Mouse (Mus musculus) limb, embryonic 11.5 days (tissue): ENCODE measurements at regions not wholly inside any gene's neighbourhood (a gene's known extent, or its start where the extent isn't known, plus 50 kb on each side); places are given as distances from the start of the nearest gene placed in this dataset.

Experiments
- ATAC-seq: fragments of 200-750 bp; cut with Nextera tagmentation; 2 replicates; pipeline ENCODE4 v1.8.0; 2017; ENCODE audit warnings: low read depth; ENCODE audit not compliant: insufficient number of reproducible peaks, low FRiP score, low TSS enrichment
- DNase-seq: peaks from one replicate; pipeline ENCODE4 v3.0.0-alpha.2; 2015; ENCODE audit warnings: low spot score
- H3K27ac ChIP-seq: fragments of 300-500 bp; sonication (generic); replicated peaks from 2 replicates; pipeline ENCODE4 v1.5.1; 2014; ENCODE audit warnings: low read depth, mild to moderate bottlenecking, low read length
- H3K27me3 ChIP-seq: fragments of 300-500 bp; sonication (generic); 2 replicates; pipeline ENCODE4 v1.6.1; 2014; ENCODE audit warnings: mild to moderate bottlenecking, low read length, mixed read lengths; ENCODE audit not compliant: control insufficient read depth, insufficient read depth
- H3K36me3 ChIP-seq: fragments of 300-500 bp; sonication (generic); 2 replicates; pipeline ENCODE4 v1.6.1; 2014; ENCODE audit warnings: mild to moderate bottlenecking, low read length, moderate library complexity, mixed read lengths; ENCODE audit not compliant: control insufficient read depth, insufficient read depth
- H3K4me1 ChIP-seq: fragments of 300-500 bp; sonication (generic); 2 replicates; pipeline ENCODE4 v1.6.1; 2014; ENCODE audit warnings: low read length, mixed read lengths; ENCODE audit not compliant: control insufficient read depth, insufficient read depth
- H3K4me2 ChIP-seq: fragments of 300-500 bp; sonication (generic); 2 replicates; pipeline ENCODE4 v1.6.1; 2014; ENCODE audit warnings: low read depth, mild to moderate bottlenecking, moderate library complexity; ENCODE audit not compliant: severe bottlenecking
- H3K4me3 ChIP-seq: fragments of 300-500 bp; sonication (generic); 2 replicates; pipeline ENCODE4 v1.5.1; 2014; ENCODE audit warnings: low read depth, low read length
- H3K9ac ChIP-seq: fragments of 300-500 bp; sonication (generic); 2 replicates; pipeline ENCODE4 v1.6.1; 2014; ENCODE audit warnings: mild to moderate bottlenecking, low read length
- H3K9me3 ChIP-seq: fragments of 300-500 bp; sonication (generic); 2 replicates; pipeline ENCODE4 v1.6.1; 2016; ENCODE audit warnings: low read length; ENCODE audit not compliant: control insufficient read depth
- WGBS: fragments of 180-500 bp; shearing (Covaris S2); extraction: QIAGEN DNeasy Blood & Tissue Kit; methylation state at CpG from one replicate; pipeline ENCODE4 v1.1.7; 2014; 5-methylcytosine and 5-hydroxymethylcytosine counted together

DNA sequence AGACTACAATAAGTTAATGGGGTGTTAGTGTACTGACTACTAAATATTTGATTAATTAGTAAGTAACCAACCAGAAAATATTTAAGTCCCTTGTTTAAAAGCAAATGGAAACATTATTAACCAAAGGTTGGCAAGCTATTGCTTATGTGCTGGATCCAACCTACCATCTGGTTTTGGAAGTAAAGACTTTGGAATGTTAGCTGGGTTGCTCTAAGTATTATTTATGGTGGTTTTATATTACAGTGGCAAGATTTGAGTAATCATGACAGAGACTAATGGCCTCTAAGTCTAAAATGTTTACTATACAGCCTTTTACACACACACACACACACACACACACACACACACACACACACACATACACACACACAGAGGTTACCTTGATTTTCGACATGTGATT, 86.1 kb upstream of the Ghr start:
- Histone ChIP-seq H3K4me1 (no peaks in the 10 kb centered on the region), H3K27ac (no peak overlapping the region), H3K27me3 (no peaks in the 10 kb centered on the region), H3K36me3 (no peaks in the 10 kb centered on the region), H3K9ac (no peak overlapping the region), H3K9me3 (no peaks in the 10 kb centered on the region), H3K4me2 (no peak overlapping the region), H3K4me3 (no peak overlapping the region)
- ATAC-seq = no peak
- WGBS = 89% methylated on average over 1 of the region's 1 CpGs
- no peak for DNase-seq

- no peak overlapping the region for H3K4me2 ChIP-seq
- H3K36me3 ChIP-seq = no peaks in the 10 kb centered on the region
- no peaks in the 10 kb centered on the region for H3K4me1 ChIP-seq
- ATAC-seq (no peak), DNase-seq (no peak)
- no peaks in the 10 kb centered on the region for H3K9me3 ChIP-seq
- WGBS = 95% methylated on average over 2 of the region's 2 CpGs
- no peak overlapping the region for H3K9ac ChIP-seq
- no peaks in the 10 kb centered on the region for H3K27me3 ChIP-seq
- no peak overlapping the region for H3K27ac ChIP-seq
- no peak overlapping the region for H3K4me3 ChIP-seq
Measured at GRCm38 (mm10) chr15:3668863-3669262, 85.6 kb upstream of the Ghr start.

- Histone ChIP-seq H3K4me3 (no peak overlapping the region), H3K4me2 (no peak overlapping the region), H3K27ac (no peak overlapping the region), H3K27me3 (no peaks in the 10 kb centered on the region), H3K9me3 (no peaks in the 10 kb centered on the region), H3K9ac (no peak overlapping the region), H3K36me3 (no peaks in the 10 kb centered on the region), H3K4me1 (no peaks in the 10 kb centered on the region)
- 83% methylated on average over 1 of the region's 1 CpGs for WGBS
- ATAC-seq (no peak), DNase-seq (no peak)
Measured at GRCm38 (mm10) chr15:3648741-3649140, 65.4 kb upstream of the Ghr start.

DNA sequence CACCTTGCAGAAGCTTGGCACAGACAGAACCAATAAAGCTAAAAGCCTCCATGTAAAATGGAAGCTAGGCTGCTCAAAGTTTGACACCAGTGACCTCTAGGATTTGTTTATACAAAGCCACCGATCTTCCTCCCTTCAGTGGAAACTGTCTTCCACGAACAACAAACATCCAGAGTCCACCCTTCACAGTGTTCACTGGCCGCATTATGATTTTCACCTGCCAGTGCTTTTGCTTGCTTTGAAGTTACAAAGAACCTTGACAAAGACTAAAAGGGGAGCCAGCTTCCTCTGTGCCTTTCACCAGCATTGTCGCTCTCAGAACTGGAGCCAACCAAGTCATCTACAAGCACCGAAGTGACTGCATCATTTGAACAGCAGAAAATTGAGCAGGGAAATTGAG, 56.8 kb upstream of the Ghr start:
- 71% methylated on average over 5 of the region's 5 CpGs for WGBS
- DNase-seq (no peak), ATAC-seq (no peak)
- H3K9me3 ChIP-seq = no peaks in the 10 kb centered on the region
- H3K36me3 ChIP-seq = no peaks in the 10 kb centered on the region
- H3K27ac ChIP-seq = no peak overlapping the region
- no peak overlapping the region for H3K9ac ChIP-seq
- no peak overlapping the region for H3K4me3 ChIP-seq
- no peak overlapping the region for H3K4me2 ChIP-seq
- no peaks in the 10 kb centered on the region for H3K4me1 ChIP-seq
- no peaks in the 10 kb centered on the region for H3K27me3 ChIP-seq
